In genomic region chr11:43929178-43929577, GRCm38 (mm10) we compare ENCODE assay signal across 8 mouse cellular contexts. TPM values are rescaled to one million over a fixed set of nuclear protein-coding genes. Genes with fewer than 3 reads are reported as not detected.
DNase-seq lines count a peak whose midpoint lies in the region; ATAC-seq and TF ChIP-seq lines count a peak whose summit lies in the region.

No protein-coding gene starts in this region.

- H3K36me3 ChIP-seq in myocyte (ENCODE audit: control insufficient read depth, insufficient read depth): no peaks in the 10 kb centered on the region
- no peaks in the 10 kb centered on the region for H3K36me3 ChIP-seq in midbrain, embryonic 10.5 days

- no peak overlapping the region for H3K27ac ChIP-seq in midbrain, embryonic 10.5 days (replicated peaks)

- no peak for DNase-seq in cerebellum, adult 8-10 months
- peak; percentile 74 for DNase-seq in adrenal gland, postnatal 25 days
- peak; percentile 62 to 79 for DNase-seq in heart, postnatal 14 days
- DNase-seq in midbrain, embryonic 10.5 days (ENCODE audit: low spot score): no peak
- no peak for DNase-seq in layer of hippocampus, postnatal 10 days (ENCODE audit: low spot score in 2 of 2)

- 78% methylated on average over 5 of the region's 5 CpGs for WGBS in midbrain, embryonic 10.5 days

- H3ac ChIP-seq in myocyte (ENCODE audit: control insufficient read depth, insufficient read length): no peak overlapping the region

- TF ChIP-seq POLR2A in myocyte (IDR thresholded peaks at IDR 0.05; ENCODE audit: insufficient read length, low read depth): no peak

- H3K4me1 ChIP-seq in midbrain, embryonic 10.5 days: peaks cover 10% of the 10 kb centered on the region; the same call in 1 of the 2 replicates

- H3K4me3 ChIP-seq in myocyte: no peak overlapping the region
- no peak overlapping the region for H3K4me3 ChIP-seq in midbrain, embryonic 10.5 days

- H3K4me2 ChIP-seq in myocyte (ENCODE audit: low read depth): peak overlapping the region; percentile 9

- ATAC-seq in cerebellum, adult (ENCODE audit: insufficient number of reproducible peaks, low FRiP score, low TSS enrichment): 0 out of 2 replicates have a peak, but pooled peaks have one; percentile 28
- ATAC-seq in megakaryocyte progenitor cell, adult 5-6 weeks (replicated peaks; ENCODE audit: poor library complexity): no peak

- no peaks in the 10 kb centered on the region for H3K9me3 ChIP-seq in midbrain, embryonic 10.5 days (replicated peaks)

- H3K79me2 ChIP-seq in myocyte (ENCODE audit: control insufficient read depth, insufficient read depth): no peaks in the 10 kb centered on the region

- H3K27me3 ChIP-seq in myocyte (ENCODE audit: control insufficient read depth, insufficient read depth, insufficient read length): no peaks in the 10 kb centered on the region
- H3K27me3 ChIP-seq in midbrain, embryonic 10.5 days (ENCODE audit: low read depth, poor library complexity, severe bottlenecking): no peaks in the 10 kb centered on the region

- intact Hi-C loops in heart, postnatal 14 days (cut with DNase I): loop anchor here (5.0 kb wide), 1 partner anchor 62 kb away; no protein-coding TSS in a partner anchor

TF ChIP-seq in myocyte, 11 proteins besides CTCF, POLR2A, EP300 and RAD21:
- TF ChIP-seq MYOD1 (IDR thresholded peaks at IDR 0.05; ENCODE audit: control insufficient read depth in 1 of 3, insufficient read length in 2 of 3, low read depth in 2 of 3): no peak
- no peak for TF ChIP-seq REST (IDR thresholded peaks at IDR 0.05; ENCODE audit: insufficient read depth, insufficient read length)
- TF ChIP-seq CEBPB (IDR thresholded peaks at IDR 0.05; ENCODE audit: insufficient read depth, poor library complexity, severe bottlenecking): no peak
- TF ChIP-seq E2F4 (IDR thresholded peaks at IDR 0.05; ENCODE audit: insufficient read depth): no peak
- TF ChIP-seq MYOG (IDR thresholded peaks at IDR 0.05; ENCODE audit: control insufficient read depth in 1 of 3, insufficient read depth in 1 of 3, insufficient read length in 2 of 3, low read depth in 2 of 3): no peak
- no peak for TF ChIP-seq POLR2AphosphoS2 (IDR thresholded peaks at IDR 0.05; ENCODE audit: insufficient read length, low read depth)
- TF ChIP-seq SRF (IDR thresholded peaks at IDR 0.05; ENCODE audit: control insufficient read depth, insufficient read length, low read depth): no peak
- no peak for TF ChIP-seq MAX (IDR thresholded peaks at IDR 0.05; ENCODE audit: low read depth)
- no peak for TF ChIP-seq TCF3 (IDR thresholded peaks at IDR 0.05; ENCODE audit: insufficient read length, low read depth)
- no peak for TF ChIP-seq USF1 (IDR thresholded peaks at IDR 0.05; ENCODE audit: low read depth)
- TF ChIP-seq TCF12 (IDR thresholded peaks at IDR 0.05; ENCODE audit: insufficient read depth, poor library complexity, severe bottlenecking): no peak

RNA-seq across cellular contexts. Expression of gene Adra1b, which starts 28.2 kb away (rescaled TPM):
- total RNA-seq in adrenal gland, postnatal 25 days (2021): 1.2 TPM in 2 replicates
- total RNA-seq in heart, postnatal 14 days (2021): 10 to 100 TPM; 43.7 to 47.6 TPM
- 1.9 TPM for polyA plus RNA-seq in myocyte (2012; fragmentation: generic; extraction: Trizol)
- total RNA-seq in megakaryocyte progenitor cell, adult 5-6 weeks (2015): not detected in 2 replicates
- not detected in 2 replicates for total RNA-seq in megakaryocyte progenitor cell, adult 5-6 weeks (2017)
- 0.41 and 0.62 TPM in 2 replicates for polyA plus RNA-seq in midbrain, embryonic 10.5 days (2016; fragmentation: Nextera tagmentation; extraction: Ambion mirVana)
- 1 to 10 TPM; 6.0 to 6.6 TPM for total RNA-seq in layer of hippocampus, postnatal 10 days (2021)

Comparison
In these comparisons a context has a peak if more than half of its experiments do, and no peak if none do; other contexts are left out.
1. DNase-seq: peak in adrenal gland, postnatal 25 days (single experiment) and heart, postnatal 14 days (2 of 2); none in cerebellum, adult 8-10 months (single experiment), midbrain, embryonic 10.5 days (single experiment) and layer of hippocampus, postnatal 10 days (0 of 2).
2. RNA of gene Adra1b, which starts 28.2 kb away (total RNA-seq): 43.7 to 47.6 TPM in heart, postnatal 14 days; 6.0 to 6.6 TPM in layer of hippocampus, postnatal 10 days, 1.2 TPM in adrenal gland, postnatal 25 days and not detected in megakaryocyte progenitor cell, adult 5-6 weeks; every median in the first group is over 4 times any median in the second.